Mouse (Mus musculus): Measurements from ENCODE around the gene Actn1. TPM values are rescaled to one million over a fixed set of nuclear protein-coding genes. Genes with fewer than 3 reads are reported as not detected.

Actn1 gene
- polyA plus RNA-seq, 1 experiment from 2014 or later: 8.0 TPM

- H3K4me2 ChIP-seq: peak overlapping the region; percentile 75
- H3K4me1 ChIP-seq: peaks cover 31% of the 10 kb centered on the region
- peak overlapping the region; percentile 63 for H3K4me3 ChIP-seq (replicated peaks)
- H3K27ac ChIP-seq (replicated peaks): peak overlapping the region; percentile 95
- peak; percentile 5; the same call in 1 of the 2 replicates for ATAC-seq (ENCODE audit: low FRiP score)
- WGBS: 56% methylated on average over 17 of the region's 17 CpGs
- no peaks in the 10 kb centered on the region for H3K36me3 ChIP-seq
- H3K27me3 ChIP-seq (replicated peaks): no peaks in the 10 kb centered on the region
- peak overlapping the region; percentile 89 for H3K9ac ChIP-seq (replicated peaks)
- no peaks in the 10 kb centered on the region for H3K9me3 ChIP-seq (replicated peaks)
These were observed 128.6 kb downstream of the Actn1 start for GRCm38 (mm10) chr12:80131359-80132249.

- peak; percentile 36; the same call in 1 of the 2 replicates for ATAC-seq (ENCODE audit: low FRiP score)
- Histone ChIP-seq H3K27me3 (replicated peaks) (no peaks in the 10 kb centered on the region), H3K27ac (replicated peaks) (peak overlapping the region; percentile 95), H3K9ac (replicated peaks) (peak overlapping the region; percentile 24; the same call in 1 of the 2 replicates), H3K4me3 (replicated peaks) (no peak overlapping the region), H3K4me1 (peaks cover 31% of the 10 kb centered on the region), H3K4me2 (peak overlapping the region; percentile 75), H3K36me3 (no peaks in the 10 kb centered on the region), H3K9me3 (replicated peaks) (no peaks in the 10 kb centered on the region)
- 10% methylated on average over 6 of the region's 6 CpGs for WGBS
These were observed 129.4 kb downstream of the Actn1 start for GRCm38 (mm10) chr12:80130558-80131358.

- ATAC-seq (ENCODE audit: low FRiP score): no peak
- H3K36me3 ChIP-seq: no peaks in the 10 kb centered on the region
- H3K9ac ChIP-seq (replicated peaks): no peak overlapping the region
- no peak overlapping the region for H3K4me3 ChIP-seq (replicated peaks)
- no peak overlapping the region for H3K4me2 ChIP-seq
- H3K27me3 ChIP-seq (replicated peaks): no peaks in the 10 kb centered on the region
- H3K9me3 ChIP-seq (replicated peaks): no peaks in the 10 kb centered on the region
- H3K4me1 ChIP-seq: peaks cover 31% of the 10 kb centered on the region
- 95% methylated on average over 8 of the region's 8 CpGs for WGBS
- no peak overlapping the region; the same call in none of the 2 replicates for H3K27ac ChIP-seq (replicated peaks)
These were observed 130.6 kb downstream of the Actn1 start for GRCm38 (mm10) chr12:80129531-80129930.

- ATAC-seq (ENCODE audit: low FRiP score): no peak
- no peaks in the 10 kb centered on the region for H3K27me3 ChIP-seq (replicated peaks)
- WGBS: 86% methylated on average over 5 of the region's 5 CpGs
These were observed 132.9 kb downstream of the Actn1 start for GRCm38 (mm10) chr12:80127191-80127762.

GRCm38 (mm10) chr12:80125316-80125715, 134.9 kb downstream of the Actn1 start:
- WGBS: 97% methylated on average over 5 of the region's 5 CpGs

More at GRCm38 (mm10) chr12:80127191-80127762, 132.9 kb downstream of the Actn1 start:
- H3K9me3 ChIP-seq (replicated peaks): no peaks in the 10 kb centered on the region
- H3K4me2 ChIP-seq: no peak overlapping the region
- H3K36me3 ChIP-seq: 0 out of 2 replicates have a peak, but pooled peaks cover 3% of the 10 kb centered on the region
- H3K9ac ChIP-seq (replicated peaks): no peak overlapping the region
- peaks cover 46% of the 10 kb centered on the region for H3K4me1 ChIP-seq
- no peak overlapping the region for H3K4me3 ChIP-seq (replicated peaks)
- no peak overlapping the region for H3K27ac ChIP-seq (replicated peaks)

GRCm38 (mm10) chr12:80124756-80125155, 135.4 kb downstream of the Actn1 start:
- H3K4me3 ChIP-seq (replicated peaks): no peak overlapping the region
- H3K36me3 ChIP-seq: peaks cover 7% of the 10 kb centered on the region; the same call in 1 of the 2 replicates
- no peaks in the 10 kb centered on the region for H3K9me3 ChIP-seq (replicated peaks)
- H3K4me2 ChIP-seq: no peak overlapping the region
- no peak overlapping the region for H3K9ac ChIP-seq (replicated peaks)
- H3K4me1 ChIP-seq: peaks cover 21% of the 10 kb centered on the region
- ATAC-seq (ENCODE audit: low FRiP score): no peak
- no peaks in the 10 kb centered on the region for H3K27me3 ChIP-seq (replicated peaks)
- WGBS: 73% methylated on average over 3 of the region's 3 CpGs
- no peak overlapping the region for H3K27ac ChIP-seq (replicated peaks)

More at GRCm38 (mm10) chr12:80125316-80125715, 134.9 kb downstream of the Actn1 start:
- Histone ChIP-seq H3K9ac (replicated peaks) (no peak overlapping the region), H3K4me2 (no peak overlapping the region), H3K27me3 (replicated peaks) (no peaks in the 10 kb centered on the region), H3K27ac (replicated peaks) (no peak overlapping the region), H3K9me3 (replicated peaks) (no peaks in the 10 kb centered on the region), H3K4me3 (replicated peaks) (no peak overlapping the region), H3K4me1 (peaks cover 27% of the 10 kb centered on the region), H3K36me3 (peaks cover 6% of the 10 kb centered on the region; the same call in 1 of the 2 replicates)
- no peak for ATAC-seq (ENCODE audit: low FRiP score)

GRCm38 (mm10) chr12:80124211-80124610, 136.0 kb downstream of the Actn1 start:
- H3K4me1 ChIP-seq: peaks cover 17% of the 10 kb centered on the region; the same call in 1 of the 2 replicates
- H3K4me3 ChIP-seq (replicated peaks): no peak overlapping the region
- H3K9ac ChIP-seq (replicated peaks): no peak overlapping the region
- H3K27ac ChIP-seq (replicated peaks): peak overlapping the region; percentile 51; the same call in 1 of the 2 replicates
- 86% methylated on average over 3 of the region's 3 CpGs for WGBS
- no peak overlapping the region for H3K4me2 ChIP-seq
- H3K27me3 ChIP-seq (replicated peaks): no peaks in the 10 kb centered on the region
- H3K9me3 ChIP-seq (replicated peaks): no peaks in the 10 kb centered on the region
- peaks cover 7% of the 10 kb centered on the region; the same call in 1 of the 2 replicates for H3K36me3 ChIP-seq
- no peak for ATAC-seq (ENCODE audit: low FRiP score)

GRCm38 (mm10) chr12:80123227-80123803, 136.9 kb downstream of the Actn1 start:
- Histone ChIP-seq H3K9me3 (replicated peaks) (no peaks in the 10 kb centered on the region), H3K4me3 (replicated peaks) (no peak overlapping the region), H3K27ac (replicated peaks) (peak overlapping the region; percentile 51; the same call in 1 of the 2 replicates), H3K36me3 (peaks cover 7% of the 10 kb centered on the region; the same call in 1 of the 2 replicates), H3K9ac (replicated peaks) (no peak overlapping the region), H3K4me1 (peaks cover 15% of the 10 kb centered on the region; the same call in 1 of the 2 replicates), H3K27me3 (replicated peaks) (no peaks in the 10 kb centered on the region), H3K4me2 (no peak overlapping the region)
- peak; percentile 31; the same call in 1 of the 2 replicates for ATAC-seq (ENCODE audit: low FRiP score)
- 52% methylated on average over 4 of the region's 4 CpGs for WGBS

- no peak overlapping the region for H3K27ac ChIP-seq (replicated peaks)
- H3K27me3 ChIP-seq (replicated peaks): no peaks in the 10 kb centered on the region
- WGBS: 83% methylated on average over 1 of the region's 1 CpGs
- no peaks in the 10 kb centered on the region for H3K9me3 ChIP-seq (replicated peaks)
- H3K4me3 ChIP-seq (replicated peaks): no peak overlapping the region
- peaks cover 7% of the 10 kb centered on the region; the same call in 1 of the 2 replicates for H3K36me3 ChIP-seq
- no peak overlapping the region for H3K4me2 ChIP-seq
- H3K9ac ChIP-seq (replicated peaks): no peak overlapping the region
- H3K4me1 ChIP-seq: peaks cover 24% of the 10 kb centered on the region
- ATAC-seq (ENCODE audit: low FRiP score): no peak
These were observed 138.7 kb downstream of the Actn1 start for GRCm38 (mm10) chr12:80121438-80121837.

- 95% methylated on average over 1 of the region's 1 CpGs for WGBS
- Histone ChIP-seq H3K27ac (replicated peaks) (no peak overlapping the region), H3K4me2 (no peak overlapping the region), H3K4me1 (peaks cover 38% of the 10 kb centered on the region), H3K9ac (replicated peaks) (no peak overlapping the region), H3K36me3 (peaks cover 4% of the 10 kb centered on the region; the same call in 1 of the 2 replicates), H3K9me3 (replicated peaks) (no peaks in the 10 kb centered on the region), H3K27me3 (replicated peaks) (no peaks in the 10 kb centered on the region; the same call in 1 of the 2 replicates), H3K4me3 (replicated peaks) (no peak overlapping the region)
- no peak for ATAC-seq (ENCODE audit: low FRiP score)
These were observed 141.6 kb downstream of the Actn1 start for GRCm38 (mm10) chr12:80118588-80118987.

Data from neural tube, embryonic 15.5 days (tissue).